In genomic region chr8:94697956-94698355, GRCm38 (mm10) we compare ENCODE assay signal across 21 mouse cellular contexts. TPM values are rescaled to one million over a fixed set of nuclear protein-coding genes. Genes with fewer than 3 reads are reported as not detected.
"Had no signal": no experiment of that assay in that cellular context is flagged by ENCODE, and none has a peak within 500 bp of the region (broad histone marks: within the 10 kb centered on the region; RNA-seq: fewer than 3 reads in every experiment).

No protein-coding gene starts in this region.

- DNase-seq: lung, adult 18-20 months; lung, embryonic 14.5 days; lung, postnatal 10 days; retina, postnatal 1 day; right cerebral cortex, adult 18-20 months; right cerebral cortex, postnatal 25 days; right cerebral cortex, postnatal 4 days; spleen, adult 18-20 months; thymus, adult 18-20 months; thymus, postnatal 14 days had no signal

- H3K9ac ChIP-seq: liver, embryonic 15.5 days; lung, embryonic 14.5 days; midbrain, embryonic 13.5 days; midbrain, embryonic 15.5 days; neural tube, embryonic 13.5 days; neural tube, embryonic 15.5 days had no signal

- H3K36me3 ChIP-seq: liver, embryonic 15.5 days; midbrain, embryonic 10.5 days; midbrain, embryonic 13.5 days; midbrain, embryonic 15.5 days; neural tube, embryonic 13.5 days; neural tube, embryonic 15.5 days had no signal

- ATAC-seq: midbrain, embryonic 13.5 days; midbrain, embryonic 15.5 days had no signal

- H3K9me3 ChIP-seq: liver, embryonic 15.5 days; midbrain, embryonic 10.5 days; midbrain, embryonic 13.5 days; midbrain, embryonic 15.5 days; neural tube, embryonic 13.5 days; neural tube, embryonic 15.5 days had no signal

- H3K4me2 ChIP-seq: liver, embryonic 15.5 days; lung, embryonic 14.5 days; midbrain, embryonic 13.5 days; midbrain, embryonic 15.5 days; neural tube, embryonic 13.5 days; neural tube, embryonic 15.5 days had no signal

- H3K27ac ChIP-seq: liver, embryonic 15.5 days; midbrain, embryonic 10.5 days; midbrain, embryonic 13.5 days; midbrain, embryonic 15.5 days; neural tube, embryonic 13.5 days; neural tube, embryonic 15.5 days had no signal

- H3K4me3 ChIP-seq: liver, embryonic 15.5 days; midbrain, embryonic 10.5 days; midbrain, embryonic 13.5 days; midbrain, embryonic 15.5 days; myocyte; neural tube, embryonic 13.5 days; neural tube, embryonic 15.5 days had no signal

RNA-seq across cellular contexts. Expression of gene Ccl22, which starts 47.4 kb away (rescaled TPM):
- polyA plus RNA-seq: lung, embryonic 14.5 days; lung, embryonic 16.5 days; midbrain, embryonic 10.5 days; midbrain, embryonic 13.5 days; myocyte; neural tube, embryonic 11.5 days; neural tube, embryonic 13.5 days; neural tube, embryonic 15.5 days; stomach, embryonic 14.5 days; stomach, embryonic 16.5 days had no signal
